Mouse (Mus musculus): ENCODE data around the gene Naa11.

The Naa11 gene

GRCm38 (mm10) chr5:97392160-97392559 is at the start of gene Naa11:
TSS of gene Naa11 (minus strand) at chr5:97392379.
- no peak for DNase-seq (ENCODE audit: low read depth, low spot score)

GRCm38 (mm10) chr5:97432512-97432911 is 40.3 kb upstream of the Naa11 start:
- DNase-seq (ENCODE audit: low read depth, low spot score) = no peak

GRCm38 (mm10) chr5:97429976-97430375 is 37.8 kb upstream of the Naa11 start:
- no peak for DNase-seq (ENCODE audit: low read depth, low spot score)

- DNase-seq (ENCODE audit: low read depth, low spot score) = no peak
These were observed 29.5 kb upstream of the Naa11 start for GRCm38 (mm10) chr5:97421669-97422068.

GRCm38 (mm10) chr5:97417185-97417584 is 25.0 kb upstream of the Naa11 start:
- no peak for DNase-seq (ENCODE audit: low read depth, low spot score)

- DNase-seq (ENCODE audit: low read depth, low spot score) = no peak
These were observed 23.7 kb upstream of the Naa11 start for GRCm38 (mm10) chr5:97415837-97416236.

GRCm38 (mm10) chr5:97413716-97414115 is 21.5 kb upstream of the Naa11 start:
- no peak for DNase-seq (ENCODE audit: low read depth, low spot score)

GRCm38 (mm10) chr5:97410190-97410589 is 18.0 kb upstream of the Naa11 start:
- no peak for DNase-seq (ENCODE audit: low read depth, low spot score)

GRCm38 (mm10) chr5:97409234-97409704 is 17.1 kb upstream of the Naa11 start:
- DNase-seq (ENCODE audit: low read depth, low spot score) = no peak

GRCm38 (mm10) chr5:97401042-97401441 is 8.9 kb upstream of the Naa11 start:
- no peak for DNase-seq (ENCODE audit: low read depth, low spot score)

- DNase-seq (ENCODE audit: low read depth, low spot score) = no peak
These were observed 5.4 kb upstream of the Naa11 start for GRCm38 (mm10) chr5:97397585-97397984.

- DNase-seq (ENCODE audit: low read depth, low spot score) = no peak
These were observed 4.6 kb downstream of the Naa11 start for GRCm38 (mm10) chr5:97387622-97388021.

- no peak for DNase-seq (ENCODE audit: low read depth, low spot score)
These were observed 7.8 kb downstream of the Naa11 start for GRCm38 (mm10) chr5:97384399-97384798.

GRCm38 (mm10) chr5:97382548-97383222 is 9.5 kb downstream of the Naa11 start:
- DNase-seq (ENCODE audit: low read depth, low spot score) = no peak

- no peak for DNase-seq (ENCODE audit: low read depth, low spot score)
These were observed 12.2 kb downstream of the Naa11 start for GRCm38 (mm10) chr5:97379976-97380375.

GRCm38 (mm10) chr5:97364781-97365180 is 27.4 kb downstream of the Naa11 start:
- no peak for DNase-seq (ENCODE audit: low read depth, low spot score)

GRCm38 (mm10) chr5:97364252-97364651 is 27.9 kb downstream of the Naa11 start:
- no peak for DNase-seq (ENCODE audit: low read depth, low spot score)

- no peak for DNase-seq (ENCODE audit: low read depth, low spot score)
These were observed 29.6 kb downstream of the Naa11 start for GRCm38 (mm10) chr5:97362539-97362938.

GRCm38 (mm10) chr5:97359104-97359503 is 33.1 kb downstream of the Naa11 start:
- DNase-seq (ENCODE audit: low read depth, low spot score) = no peak

- no peak for DNase-seq (ENCODE audit: low read depth, low spot score)
These were observed 36.0 kb downstream of the Naa11 start for GRCm38 (mm10) chr5:97356135-97356534.

- no peak for DNase-seq (ENCODE audit: low read depth, low spot score)
These were observed 37.0 kb downstream of the Naa11 start for GRCm38 (mm10) chr5:97355152-97355551.

GRCm38 (mm10) chr5:97348760-97349159 is 43.4 kb downstream of the Naa11 start:
- DNase-seq (ENCODE audit: low read depth, low spot score) = no peak

GRCm38 (mm10) chr5:97348310-97348709 is 43.9 kb downstream of the Naa11 start:
- DNase-seq (ENCODE audit: low read depth, low spot score) = no peak

Measured in embryo, embryonic 11.5 days (tissue).